In the genomic region with DNA sequence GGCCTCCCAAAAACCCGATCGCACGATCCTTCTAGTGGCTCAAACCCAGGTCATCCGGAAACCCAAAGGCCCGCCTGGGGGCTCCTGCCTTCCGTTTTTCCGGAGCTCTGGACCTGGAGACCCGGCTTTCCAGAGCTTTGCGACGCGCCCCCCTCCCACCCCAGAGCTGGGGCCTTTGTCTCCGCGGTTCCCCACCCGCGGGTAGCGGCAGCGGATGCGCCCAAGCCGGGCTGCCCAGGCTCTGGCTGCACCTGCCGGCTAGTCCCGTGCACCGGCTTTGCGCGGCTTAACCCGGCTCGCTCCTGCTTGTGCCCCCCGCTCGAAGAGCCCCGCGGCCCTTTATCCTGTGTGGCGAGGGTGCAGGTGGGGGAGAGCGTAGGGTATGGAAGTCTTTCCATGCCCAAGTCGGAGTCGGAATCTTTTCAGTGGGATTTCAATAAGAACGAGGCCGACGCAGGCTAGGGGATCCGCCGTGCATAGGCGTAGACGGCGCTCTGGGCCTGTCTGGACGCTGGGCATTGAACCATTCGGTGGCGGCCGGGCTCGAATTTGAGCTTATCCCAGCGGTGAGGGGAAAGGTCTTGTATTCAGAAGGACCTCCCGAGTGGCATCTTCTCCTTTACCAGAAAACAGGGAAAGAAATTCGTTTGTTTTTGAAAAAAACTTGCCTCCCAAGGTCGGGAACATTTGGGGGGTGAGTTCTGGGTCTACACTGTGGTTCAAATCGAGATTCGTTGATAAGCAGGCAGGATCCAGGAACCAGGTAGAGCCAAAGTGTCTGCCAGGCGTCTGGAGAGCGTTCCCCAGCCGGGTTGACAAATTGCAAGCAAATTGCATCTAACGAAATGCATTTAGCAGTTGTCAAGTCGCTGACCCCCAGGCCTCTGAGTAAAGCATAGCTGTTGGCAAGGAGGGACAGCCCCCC, we compare ENCODE assay signal across 8 mouse cellular contexts. TPM values are rescaled to one million over a fixed set of nuclear protein-coding genes. Genes with fewer than 3 reads are reported as not detected.
DNase-seq lines count a peak whose midpoint lies in the region; ATAC-seq and TF ChIP-seq lines count a peak whose summit lies in the region.

No protein-coding gene starts in this region.

- H3K4me3 ChIP-seq in lung, adult 2 months (replicated peaks; ENCODE audit: extremely low read depth, low read depth, low read length): peak overlapping the region; percentile 73
- peak overlapping the region; percentile 25 for H3K4me3 ChIP-seq in hindbrain, embryonic 15.5 days
- H3K4me3 ChIP-seq in midbrain, embryonic 12.5 days: peak overlapping the region; percentile 47

- H3K9ac ChIP-seq in hindbrain, embryonic 15.5 days: peak overlapping the region; percentile 11; the same call in 1 of the 2 replicates
- H3K9ac ChIP-seq in midbrain, embryonic 12.5 days (replicated peaks): peak overlapping the region; percentile 53

- WGBS in lung, adult 2 months: 7% methylated on average over 58 of the region's 58 CpGs
- WGBS in hindbrain, embryonic 15.5 days: 2% methylated on average over 58 of the region's 58 CpGs
- under 1% methylated on average over 58 of the region's 58 CpGs for WGBS in midbrain, embryonic 12.5 days

- peak; percentile 35 for DNase-seq in lung, adult 2 months
- no peak for DNase-seq in lung, postnatal 25 days (ENCODE audit: low spot score)
- DNase-seq in embryo, embryonic 9.5 days (ENCODE audit: extremely low spot score): peak; percentile 64
- DNase-seq in layer of hippocampus, postnatal 36 days: no peak
- no peak for DNase-seq in cerebellum, adult 8-10 months
- DNase-seq in adrenal gland, postnatal 25 days: no peak

- peak overlapping the region; percentile 50 for H3K4me2 ChIP-seq in hindbrain, embryonic 15.5 days
- H3K4me2 ChIP-seq in midbrain, embryonic 12.5 days (replicated peaks): peak overlapping the region; percentile 55

- H3K9me3 ChIP-seq in hindbrain, embryonic 15.5 days: no peaks in the 10 kb centered on the region
- no peaks in the 10 kb centered on the region for H3K9me3 ChIP-seq in midbrain, embryonic 12.5 days

- peaks cover 83% of the 10 kb centered on the region for H3K27me3 ChIP-seq in hindbrain, embryonic 15.5 days
- H3K27me3 ChIP-seq in midbrain, embryonic 12.5 days: peaks cover 100% of the 10 kb centered on the region

- TF ChIP-seq POLR2A in lung, adult 2 months (IDR thresholded peaks at IDR 0.05; ENCODE audit: borderline replicate concordance, extremely low read depth, low read depth, low read length): no peak

- H3K36me3 ChIP-seq in hindbrain, embryonic 15.5 days: no peaks in the 10 kb centered on the region
- H3K36me3 ChIP-seq in midbrain, embryonic 12.5 days: no peaks in the 10 kb centered on the region

- peaks cover 9% of the 10 kb centered on the region for H3K4me1 ChIP-seq in lung, adult 2 months (ENCODE audit: control insufficient read depth, insufficient read depth, low read length)
- H3K4me1 ChIP-seq in hindbrain, embryonic 15.5 days (replicated peaks): peaks cover 55% of the 10 kb centered on the region
- H3K4me1 ChIP-seq in midbrain, embryonic 12.5 days: peaks cover 54% of the 10 kb centered on the region

- TF ChIP-seq CTCF in lung, adult 2 months (IDR thresholded peaks at IDR 0.05; ENCODE audit: insufficient read depth, low read length): no peak

- no peak overlapping the region; the same call in 1 of the 2 replicates for H3K27ac ChIP-seq in hindbrain, embryonic 15.5 days (replicated peaks)
- peak overlapping the region; percentile 85 for H3K27ac ChIP-seq in midbrain, embryonic 12.5 days (replicated peaks)

- ATAC-seq in hindbrain, embryonic 15.5 days (ENCODE audit: low FRiP score, low read depth): no peak
- ATAC-seq in midbrain, embryonic 12.5 days (ENCODE audit: low FRiP score, low read depth): no peak

RNA-seq across cellular contexts. Expression of a gene that starts 0.6 kb away (rescaled TPM):
- polyA plus RNA-seq in lung, adult 2 months (2012; rRNA removed): 184 and 333 TPM in 2 replicates
- polyA plus RNA-seq in hindbrain, embryonic 15.5 days (2015; fragmentation: Nextera tagmentation; extraction: Ambion mirVana): 18.1 and 20.2 TPM in 2 replicates
- 38.7 and 45.5 TPM in 2 replicates for polyA plus RNA-seq in midbrain, embryonic 12.5 days (2016; fragmentation: Nextera tagmentation; extraction: Ambion mirVana)
- total RNA-seq in layer of hippocampus, postnatal 36 days (2021): 1 to 10 TPM; 3.7 to 7.8 TPM
- 25.6 and 37.7 TPM in 2 replicates for total RNA-seq in adrenal gland, postnatal 25 days (2021)

RNA-seq across cellular contexts. Expression of a gene that starts 27.8 kb away (rescaled TPM):
- polyA plus RNA-seq in lung, adult 2 months (2012; rRNA removed): not detected in 2 replicates
- polyA plus RNA-seq in hindbrain, embryonic 15.5 days (2015; fragmentation: Nextera tagmentation; extraction: Ambion mirVana): not detected in 2 replicates
- not detected in 2 replicates for polyA plus RNA-seq in midbrain, embryonic 12.5 days (2016; fragmentation: Nextera tagmentation; extraction: Ambion mirVana)
- total RNA-seq in layer of hippocampus, postnatal 36 days (2021): not detected
- total RNA-seq in adrenal gland, postnatal 25 days (2021): not detected in 2 replicates

Comparison
In these comparisons a context has a peak if more than half of its experiments do, and no peak if none do; other contexts are left out.
1. DNase-seq: peak in lung, adult 2 months (single experiment) and embryo, embryonic 9.5 days (single experiment); none in lung, postnatal 25 days (single experiment), layer of hippocampus, postnatal 36 days (0 of 2), cerebellum, adult 8-10 months (single experiment) and adrenal gland, postnatal 25 days (single experiment).
2. Peak in every context shown above with its lines, with median percentiles within 50 percentile points of each other: H3K4me3 ChIP-seq.